Mouse (Mus musculus) embryonic facial prominence, embryonic 15.5 days (tissue): ENCODE measurements around the gene Gja4. TPM values are rescaled to one million over a fixed set of nuclear protein-coding genes. Genes with fewer than 3 reads are reported as not detected.

Experiments
- ATAC-seq: fragments of 200-750 bp; cut with Nextera tagmentation; 2 replicates; pipeline ENCODE4 v1.8.0; 2017; ENCODE audit warnings: low read depth, moderate TSS enrichment; ENCODE audit not compliant: insufficient number of reproducible peaks, low FRiP score, low TSS enrichment
- H3K27ac ChIP-seq: fragments of 300-500 bp; sonication (generic); replicated peaks from 2 replicates; pipeline ENCODE4 v1.5.1; 2015; ENCODE audit warnings: mild to moderate bottlenecking, inconsistent platforms
- H3K27me3 ChIP-seq: fragments of 300-500 bp; sonication (generic); 2 replicates; pipeline ENCODE4 v1.6.1; 2015; ENCODE audit warnings: inconsistent platforms
- H3K36me3 ChIP-seq: fragments of 300-500 bp; sonication (generic); 2 replicates; pipeline ENCODE4 v1.6.1; 2015; ENCODE audit warnings: mild to moderate bottlenecking, inconsistent platforms
- H3K4me1 ChIP-seq: fragments of 300-500 bp; sonication (generic); 2 replicates; pipeline ENCODE4 v1.6.1; 2015; ENCODE audit warnings: inconsistent platforms
- H3K4me2 ChIP-seq: fragments of 300-500 bp; sonication (generic); replicated peaks from 2 replicates; pipeline ENCODE4 v1.6.1; 2015; ENCODE audit warnings: mild to moderate bottlenecking, inconsistent platforms
- H3K4me3 ChIP-seq: fragments of 300-500 bp; sonication (generic); replicated peaks from 2 replicates; pipeline ENCODE4 v1.5.1; 2015; ENCODE audit warnings: mild to moderate bottlenecking, inconsistent platforms
- H3K9ac ChIP-seq: fragments of 300-500 bp; sonication (generic); 2 replicates; pipeline ENCODE4 v1.6.1; 2015; ENCODE audit warnings: inconsistent platforms
- H3K9me3 ChIP-seq: fragments of 300-500 bp; sonication (generic); replicated peaks from 2 replicates; pipeline ENCODE4 v1.6.1; 2016; ENCODE audit warnings: inconsistent platforms
- WGBS: fragments of 180-500 bp; shearing (Covaris S2); methylation state at CpG from one replicate; pipeline ENCODE4 v1.1.7; 2015; 5-methylcytosine and 5-hydroxymethylcytosine counted together
- polyA plus RNA-seq: library from polyadenylated mRNA; unstranded; fragments of >200 nt; fragmentation: Nextera tagmentation; extraction: Ambion mirVana; gene quantifications from 2 replicates; pipeline ENCODE4 v1.2.1, GENCODE M21; 2015

Gja4 gene
- polyA plus RNA-seq, 1 experiment from 2014 or later: 17.7 TPM

- Histone ChIP-seq H3K9ac (no peak overlapping the region), H3K4me1 (no peaks in the 10 kb centered on the region), H3K36me3 (no peaks in the 10 kb centered on the region), H3K27ac (no peak overlapping the region), H3K4me2 (no peak overlapping the region), H3K27me3 (peaks cover 16% of the 10 kb centered on the region), H3K4me3 (no peak overlapping the region), H3K9me3 (no peaks in the 10 kb centered on the region)
- ATAC-seq: no peak
- 78% methylated on average over 3 of the region's 3 CpGs for WGBS
These were observed 9.8 kb upstream of the Gja4 start for GRCm38 (mm10) chr4:127323651-127324050.

- 4% methylated on average over 3 of the region's 3 CpGs for WGBS
- no peak; the same call in 1 of the 2 replicates for ATAC-seq
These were observed 5.8 kb upstream of the Gja4 start for GRCm38 (mm10) chr4:127319613-127320012.

GRCm38 (mm10) chr4:127317143-127317542 is 3.3 kb upstream of the Gja4 start:
- 58% methylated on average over 4 of the region's 4 CpGs for WGBS

More at GRCm38 (mm10) chr4:127319613-127320012, 5.8 kb upstream of the Gja4 start:
- Histone ChIP-seq H3K27ac (no peak overlapping the region), H3K9ac (no peak overlapping the region), H3K36me3 (no peaks in the 10 kb centered on the region), H3K4me1 (no peaks in the 10 kb centered on the region), H3K9me3 (no peaks in the 10 kb centered on the region), H3K27me3 (no peaks in the 10 kb centered on the region), H3K4me2 (no peak overlapping the region), H3K4me3 (no peak overlapping the region)

GRCm38 (mm10) chr4:127315753-127316152 is 1.9 kb upstream of the Gja4 start:
- Histone ChIP-seq H3K9me3 (no peaks in the 10 kb centered on the region), H3K4me3 (no peak overlapping the region), H3K4me1 (peaks cover 19% of the 10 kb centered on the region), H3K4me2 (no peak overlapping the region), H3K27ac (no peak overlapping the region), H3K9ac (no peak overlapping the region), H3K36me3 (no peaks in the 10 kb centered on the region), H3K27me3 (peaks cover 16% of the 10 kb centered on the region; the same call in 1 of the 2 replicates)
- 81% methylated on average over 8 of the region's 8 CpGs for WGBS
- no peak; the same call in 1 of the 2 replicates for ATAC-seq

More at GRCm38 (mm10) chr4:127317143-127317542, 3.3 kb upstream of the Gja4 start:
- Histone ChIP-seq H3K9me3 (no peaks in the 10 kb centered on the region), H3K9ac (no peak overlapping the region), H3K27me3 (peaks cover 9% of the 10 kb centered on the region; the same call in 1 of the 2 replicates), H3K27ac (no peak overlapping the region), H3K36me3 (no peaks in the 10 kb centered on the region), H3K4me1 (peaks cover 19% of the 10 kb centered on the region), H3K4me3 (no peak overlapping the region), H3K4me2 (no peak overlapping the region)
- no peak for ATAC-seq

GRCm38 (mm10) chr4:127314585-127314984 is 746 bp upstream of the Gja4 start:
- ATAC-seq: no peak
- 43% methylated on average over 9 of the region's 9 CpGs for WGBS
- H3K9me3 ChIP-seq: no peaks in the 10 kb centered on the region
- H3K4me1 ChIP-seq: peaks cover 19% of the 10 kb centered on the region
- H3K27ac ChIP-seq: no peak overlapping the region
- no peak overlapping the region for H3K4me3 ChIP-seq
- H3K36me3 ChIP-seq: no peaks in the 10 kb centered on the region
- peaks cover 16% of the 10 kb centered on the region; the same call in 1 of the 2 replicates for H3K27me3 ChIP-seq
- H3K9ac ChIP-seq: peak overlapping the region; percentile 39; the same call in 1 of the 2 replicates
- peak overlapping the region; percentile 95; the same call in 1 of the 2 replicates for H3K4me2 ChIP-seq

- peaks cover 19% of the 10 kb centered on the region for H3K4me1 ChIP-seq
- no peak overlapping the region for H3K27ac ChIP-seq
These were observed 1.5 kb downstream of the Gja4 start for GRCm38 (mm10) chr4:127312349-127312748.

GRCm38 (mm10) chr4:127311561-127311960 is 2.3 kb downstream of the Gja4 start:
- no peak overlapping the region for H3K4me2 ChIP-seq
- no peak overlapping the region for H3K9ac ChIP-seq
- 65% methylated on average over 9 of the region's 9 CpGs for WGBS
- H3K27me3 ChIP-seq: peaks cover 16% of the 10 kb centered on the region; the same call in 1 of the 2 replicates
- no peaks in the 10 kb centered on the region for H3K36me3 ChIP-seq
- no peak overlapping the region for H3K4me3 ChIP-seq
- no peak for ATAC-seq
- no peaks in the 10 kb centered on the region for H3K9me3 ChIP-seq
- peaks cover 19% of the 10 kb centered on the region for H3K4me1 ChIP-seq
- H3K27ac ChIP-seq: no peak overlapping the region

More at GRCm38 (mm10) chr4:127312349-127312748, 1.5 kb downstream of the Gja4 start:
- H3K9ac ChIP-seq: no peak overlapping the region
- H3K4me3 ChIP-seq: no peak overlapping the region
- no peak overlapping the region for H3K4me2 ChIP-seq
- no peaks in the 10 kb centered on the region for H3K36me3 ChIP-seq
- no peak for ATAC-seq
- H3K9me3 ChIP-seq: no peaks in the 10 kb centered on the region
- 74% methylated on average over 24 of the region's 24 CpGs for WGBS
- peaks cover 16% of the 10 kb centered on the region; the same call in 1 of the 2 replicates for H3K27me3 ChIP-seq

GRCm38 (mm10) chr4:127306915-127307314 is 6.9 kb downstream of the Gja4 start:
- WGBS: 62% methylated on average over 2 of the region's 2 CpGs

GRCm38 (mm10) chr4:127303796-127304195 is 10.0 kb downstream of the Gja4 start:
- ATAC-seq: no peak
- Histone ChIP-seq H3K4me3 (no peak overlapping the region), H3K9ac (no peak overlapping the region), H3K4me1 (no peaks in the 10 kb centered on the region), H3K27ac (no peak overlapping the region), H3K36me3 (no peaks in the 10 kb centered on the region), H3K27me3 (no peaks in the 10 kb centered on the region), H3K4me2 (no peak overlapping the region), H3K9me3 (no peaks in the 10 kb centered on the region)
- 87% methylated on average over 3 of the region's 3 CpGs for WGBS

More at GRCm38 (mm10) chr4:127306915-127307314, 6.9 kb downstream of the Gja4 start:
- Histone ChIP-seq H3K4me2 (no peak overlapping the region), H3K36me3 (no peaks in the 10 kb centered on the region), H3K4me3 (no peak overlapping the region), H3K9me3 (no peaks in the 10 kb centered on the region), H3K27me3 (peaks cover 5% of the 10 kb centered on the region; the same call in 1 of the 2 replicates), H3K4me1 (no peaks in the 10 kb centered on the region), H3K27ac (no peak overlapping the region), H3K9ac (no peak overlapping the region)
- no peak for ATAC-seq

- H3K4me1 ChIP-seq: no peaks in the 10 kb centered on the region
- no peaks in the 10 kb centered on the region for H3K9me3 ChIP-seq
- no peaks in the 10 kb centered on the region for H3K36me3 ChIP-seq
- H3K27ac ChIP-seq: no peak overlapping the region
- no peaks in the 10 kb centered on the region for H3K27me3 ChIP-seq
- no peak overlapping the region for H3K4me2 ChIP-seq
- 67% methylated on average over 5 of the region's 5 CpGs for WGBS
- no peak overlapping the region for H3K4me3 ChIP-seq
- no peak for ATAC-seq
- no peak overlapping the region for H3K9ac ChIP-seq
These were observed 13.3 kb downstream of the Gja4 start for GRCm38 (mm10) chr4:127300503-127300902.

- Histone ChIP-seq H3K4me3 (no peak overlapping the region), H3K27me3 (no peaks in the 10 kb centered on the region), H3K27ac (no peak overlapping the region), H3K4me1 (no peaks in the 10 kb centered on the region), H3K9ac (no peak overlapping the region), H3K36me3 (no peaks in the 10 kb centered on the region), H3K4me2 (no peak overlapping the region), H3K9me3 (no peaks in the 10 kb centered on the region)
- ATAC-seq: no peak
- WGBS: 70% methylated on average over 5 of the region's 5 CpGs
These were observed 21.2 kb downstream of the Gja4 start for GRCm38 (mm10) chr4:127292631-127293030.

- Histone ChIP-seq H3K27ac (no peak overlapping the region), H3K9ac (no peak overlapping the region), H3K4me2 (no peak overlapping the region), H3K27me3 (no peaks in the 10 kb centered on the region), H3K4me1 (no peaks in the 10 kb centered on the region), H3K9me3 (no peaks in the 10 kb centered on the region), H3K36me3 (no peaks in the 10 kb centered on the region), H3K4me3 (no peak overlapping the region)
- WGBS: 74% methylated on average over 6 of the region's 6 CpGs
- ATAC-seq: no peak
These were observed 24.7 kb downstream of the Gja4 start for GRCm38 (mm10) chr4:127289039-127289548.
